In the genomic region with DNA sequence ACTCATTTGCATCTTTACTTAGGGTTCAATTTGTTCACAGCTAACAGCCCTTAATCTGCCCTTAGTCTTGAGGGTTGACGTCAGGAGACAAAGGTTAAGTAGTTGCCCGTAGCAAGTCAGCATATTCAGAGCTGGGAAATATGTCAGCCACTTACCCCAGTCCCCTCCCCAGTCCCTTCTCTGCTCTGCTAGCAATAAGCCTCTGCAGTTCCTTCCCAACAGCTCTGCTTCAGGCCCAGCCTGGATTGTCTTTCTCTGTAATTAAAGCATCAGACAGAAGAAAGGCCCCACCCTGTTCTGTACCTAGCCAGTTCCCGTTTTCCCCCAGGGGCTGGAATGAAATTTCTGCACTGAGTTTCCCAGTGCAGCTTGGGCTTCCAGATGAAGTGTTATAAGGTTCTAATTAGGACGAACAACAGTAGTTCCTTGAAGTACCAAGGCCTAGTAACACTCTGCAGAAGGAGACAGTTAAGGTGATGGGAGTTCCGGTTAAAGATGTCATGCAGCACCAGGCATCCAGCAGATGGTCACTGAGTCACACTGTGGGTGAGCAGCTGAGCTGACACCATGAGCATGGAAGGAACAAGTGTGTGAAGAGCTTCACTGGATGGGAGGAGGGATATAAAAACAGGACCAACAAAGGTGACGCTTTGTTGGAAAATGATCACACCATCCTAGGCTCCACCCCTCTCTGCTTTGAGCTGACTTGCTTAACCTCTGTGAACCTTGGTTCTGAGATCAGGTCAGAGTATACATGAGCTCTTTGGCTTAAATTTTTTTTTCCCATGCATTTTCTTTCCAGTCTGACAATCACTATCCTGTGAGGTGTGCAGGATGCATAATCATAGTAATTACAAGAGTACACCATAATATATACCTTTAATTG, we compare ENCODE assay signal across 15 mouse cellular contexts. TPM values are rescaled to one million over a fixed set of nuclear protein-coding genes. Genes with fewer than 3 reads are reported as not detected.
DNase-seq lines count a peak whose midpoint lies in the region; ATAC-seq and TF ChIP-seq lines count a peak whose summit lies in the region.
"Had no signal": no experiment of that assay in that cellular context is flagged by ENCODE, and none has a peak within 500 bp of the region (broad histone marks: within the 10 kb centered on the region; RNA-seq: fewer than 3 reads in every experiment).

No protein-coding gene starts in this region.

- H3K4me1 ChIP-seq in forebrain, embryonic 12.5 days = peaks cover 38% of the 10 kb centered on the region
- H3K4me1 ChIP-seq in limb, embryonic 12.5 days (replicated peaks) = peaks cover 36% of the 10 kb centered on the region
- H3K4me1 ChIP-seq in neural tube, embryonic 15.5 days = peaks cover 9% of the 10 kb centered on the region; the same call in 1 of the 2 replicates

- H3K9me3 ChIP-seq in forebrain, embryonic 12.5 days = no peaks in the 10 kb centered on the region
- no peaks in the 10 kb centered on the region for H3K9me3 ChIP-seq in limb, embryonic 12.5 days
- no peaks in the 10 kb centered on the region for H3K9me3 ChIP-seq in neural tube, embryonic 15.5 days (replicated peaks)
- H3K9me3 ChIP-seq: megakaryocyte, embryonic 14.5 days; neural tube, embryonic 12.5 days had no signal

- H3K27ac ChIP-seq in forebrain, embryonic 12.5 days = peak overlapping the region; percentile 71
- H3K27ac ChIP-seq in limb, embryonic 12.5 days = 0 out of 2 replicates have a peak overlapping the region, but pooled peaks have one; percentile 50
- no peak overlapping the region for H3K27ac ChIP-seq in neural tube, embryonic 15.5 days (replicated peaks)
- H3K27ac ChIP-seq: neural tube, embryonic 12.5 days had no signal

- H3K27me3 ChIP-seq in forebrain, embryonic 12.5 days = no peaks in the 10 kb centered on the region
- 0 out of 2 replicates have a peak, but pooled peaks cover 3% of the 10 kb centered on the region for H3K27me3 ChIP-seq in limb, embryonic 12.5 days
- H3K27me3 ChIP-seq in neural tube, embryonic 15.5 days (replicated peaks) = no peaks in the 10 kb centered on the region; the same call in 1 of the 2 replicates
- H3K27me3 ChIP-seq: megakaryocyte, embryonic 14.5 days; neural tube, embryonic 12.5 days had no signal

- 37% methylated on average over 6 of the region's 6 CpGs for WGBS in forebrain, embryonic 12.5 days
- 24% methylated on average over 6 of the region's 6 CpGs for WGBS in limb, embryonic 12.5 days
- 55% methylated on average over 6 of the region's 6 CpGs for WGBS in neural tube, embryonic 15.5 days

- no peak overlapping the region for H3K4me3 ChIP-seq in forebrain, embryonic 12.5 days (replicated peaks)
- no peak overlapping the region for H3K4me3 ChIP-seq in limb, embryonic 12.5 days (replicated peaks)
- H3K4me3 ChIP-seq in neural tube, embryonic 15.5 days (replicated peaks) = no peak overlapping the region
- H3K4me3 ChIP-seq: megakaryocyte, embryonic 14.5 days; neural tube, embryonic 12.5 days had no signal

- no peak overlapping the region for H3K4me2 ChIP-seq in forebrain, embryonic 12.5 days
- H3K4me2 ChIP-seq in limb, embryonic 12.5 days = no peak overlapping the region
- H3K4me2 ChIP-seq in neural tube, embryonic 15.5 days = no peak overlapping the region
- H3K4me2 ChIP-seq: neural tube, embryonic 12.5 days had no signal

- 0 out of 2 replicates have a peak, but pooled peaks have one; percentile 13 for ATAC-seq in forebrain, embryonic 12.5 days (ENCODE audit: low FRiP score)
- ATAC-seq in limb, embryonic 12.5 days (ENCODE audit: insufficient number of reproducible peaks, insufficient read depth, low FRiP score, low TSS enrichment, low read depth) = no peak
- no peak for ATAC-seq in neural tube, embryonic 15.5 days (ENCODE audit: low FRiP score)

- DNase-seq in kidney, adult 9 months = peak; percentile 60
- no peak for DNase-seq in kidney, adult 18-20 months
- peak; percentile 56 for DNase-seq in brain, embryonic 14.5 days (ENCODE audit: low read depth)
- no peak for DNase-seq in cerebellum, postnatal 10 days
- DNase-seq in ovary, adult 18-20 months (ENCODE audit: low spot score) = no peak
- DNase-seq: cerebellum, adult 11 months; heart, adult 18-20 months; heart, postnatal 14 days; lung, adult 18-20 months; thymus, postnatal 36 days had no signal

- TF ChIP-seq CTCF in brain, embryonic 14.5 days (IDR thresholded peaks at IDR 0.05; ENCODE audit: borderline replicate concordance, extremely low read depth, insufficient read depth, insufficient read length) = no peak

- H3K36me3 ChIP-seq in forebrain, embryonic 12.5 days (replicated peaks) = no peaks in the 10 kb centered on the region
- no peaks in the 10 kb centered on the region for H3K36me3 ChIP-seq in limb, embryonic 12.5 days
- no peaks in the 10 kb centered on the region for H3K36me3 ChIP-seq in neural tube, embryonic 15.5 days
- H3K36me3 ChIP-seq: neural tube, embryonic 12.5 days had no signal

- TF ChIP-seq POLR2A in brain, embryonic 14.5 days (IDR thresholded peaks at IDR 0.05; ENCODE audit: borderline replicate concordance, extremely low read depth, insufficient read depth, insufficient read length, poor library complexity, severe bottlenecking) = no peak

- no peak overlapping the region for H3K9ac ChIP-seq in forebrain, embryonic 12.5 days
- H3K9ac ChIP-seq in limb, embryonic 12.5 days (replicated peaks) = no peak overlapping the region
- no peak overlapping the region for H3K9ac ChIP-seq in neural tube, embryonic 15.5 days (replicated peaks)
- H3K9ac ChIP-seq: neural tube, embryonic 12.5 days had no signal

RNA-seq across cellular contexts. Expression of a gene that starts 55.2 kb away (rescaled TPM):
- polyA plus RNA-seq in brain, embryonic 14.5 days (2012; rRNA removed) = 23.0 and 30.8 TPM in 2 replicates
- polyA plus RNA-seq in forebrain, embryonic 12.5 days (2016; fragmentation: Nextera tagmentation; extraction: Ambion mirVana) = 110 and 111 TPM in 2 replicates
- polyA plus RNA-seq in limb, embryonic 12.5 days (2016; fragmentation: Nextera tagmentation; extraction: Ambion mirVana) = 106 and 107 TPM in 2 replicates
- 60.3 and 69.1 TPM in 2 replicates for polyA plus RNA-seq in neural tube, embryonic 15.5 days (2015; fragmentation: Nextera tagmentation; extraction: Ambion mirVana)

Comparison
In these comparisons a context has a peak if more than half of its experiments do, and no peak if none do; other contexts are left out.
1. DNase-seq: peak in kidney, adult 9 months (single experiment) and brain, embryonic 14.5 days (single experiment); none in kidney, adult 18-20 months (single experiment), cerebellum, postnatal 10 days (0 of 2) and ovary, adult 18-20 months (single experiment).